Mouse (Mus musculus) splenic B cell, adult 2 months (primary cell): Measurements from ENCODE around the gene Dpysl5.
"Not testable (repeated sequence)": the region's sequence is repeated elsewhere in the genome, so short reads cannot be mapped to it uniquely, and the experiment has no call there.

Experiments used
- DNase-seq: peaks from one replicate; pipeline ENCODE4 v3.0.0-alpha.2; 2011; ENCODE audit warnings: low read depth, low spot score
- H3K27me3 ChIP-seq: 2 replicates; pipeline ENCODE4 v1.6.1; 2012; ENCODE audit warnings: mild to moderate bottlenecking, low read length, moderate library complexity, mixed read lengths; ENCODE audit not compliant: control insufficient read depth, poor library complexity, insufficient read depth, severe bottlenecking
- H3K36me3 ChIP-seq: 2 replicates; pipeline ENCODE4 v1.6.1; 2012; ENCODE audit warnings: mild to moderate bottlenecking, low read length, moderate library complexity, mixed read lengths; ENCODE audit not compliant: control insufficient read depth, poor library complexity, insufficient read depth, severe bottlenecking

The Dpysl5 gene

DNA sequence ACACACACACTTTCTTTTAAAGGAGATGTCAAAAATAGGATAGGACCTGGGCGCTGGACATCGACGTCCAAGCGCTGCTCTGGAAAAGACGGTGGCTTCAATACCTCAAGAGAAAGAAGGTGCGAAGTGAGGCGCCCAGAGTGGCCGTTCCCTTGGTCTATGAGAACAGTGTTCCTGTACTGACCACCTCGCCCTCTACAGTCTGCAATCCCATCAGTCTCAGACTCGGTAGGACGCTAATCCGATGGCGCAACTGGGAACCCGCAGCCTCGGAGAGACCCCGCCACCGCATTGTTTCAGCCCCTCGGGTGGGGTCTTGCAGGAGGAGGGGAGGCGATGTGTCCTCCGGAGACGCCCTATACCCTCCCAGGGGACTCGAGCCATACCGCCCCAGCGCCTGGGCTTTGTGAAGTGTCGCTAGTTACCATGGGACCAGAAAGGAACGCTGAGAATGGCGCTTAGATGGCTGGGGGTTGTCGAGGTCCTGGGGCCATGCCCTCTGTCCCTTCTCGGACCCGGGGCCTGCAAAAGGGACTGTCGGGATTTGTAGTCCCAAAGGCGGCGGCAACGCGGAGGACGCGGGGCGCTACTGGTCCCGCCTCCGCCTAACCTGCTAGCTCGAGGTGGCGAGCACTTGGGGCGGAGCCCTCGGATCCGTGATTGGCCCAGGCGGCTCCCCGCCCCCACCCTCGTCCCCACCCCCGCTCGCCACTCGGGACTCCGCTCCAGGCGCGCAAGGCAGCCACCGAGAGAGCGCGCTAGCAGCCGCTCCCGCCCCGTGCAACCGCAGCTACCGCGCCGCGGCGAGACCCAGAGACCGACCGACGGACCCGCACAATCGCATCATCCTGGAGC, at the start of gene Dpysl5:
Dpysl5 (plus strand) TSS at position 418 of the 855 bp plus-strand sequence.
- Histone ChIP-seq H3K36me3 (no peaks in the 10 kb centered on the region), H3K27me3 (no peaks in the 10 kb centered on the region)
- peak; percentile 66 for DNase-seq

GRCm38 (mm10) chr5:30665360-30665759, 46.0 kb upstream of the Dpysl5 start:
- no peak for DNase-seq
- Histone ChIP-seq H3K36me3 (no peaks in the 10 kb centered on the region), H3K27me3 (no peaks in the 10 kb centered on the region)

- peak; percentile 35 for DNase-seq
- no peaks in the 10 kb centered on the region for H3K27me3 ChIP-seq
- no peaks in the 10 kb centered on the region for H3K36me3 ChIP-seq
Observed at GRCm38 (mm10) chr5:30665968-30666367, 45.4 kb upstream of the Dpysl5 start.

DNA sequence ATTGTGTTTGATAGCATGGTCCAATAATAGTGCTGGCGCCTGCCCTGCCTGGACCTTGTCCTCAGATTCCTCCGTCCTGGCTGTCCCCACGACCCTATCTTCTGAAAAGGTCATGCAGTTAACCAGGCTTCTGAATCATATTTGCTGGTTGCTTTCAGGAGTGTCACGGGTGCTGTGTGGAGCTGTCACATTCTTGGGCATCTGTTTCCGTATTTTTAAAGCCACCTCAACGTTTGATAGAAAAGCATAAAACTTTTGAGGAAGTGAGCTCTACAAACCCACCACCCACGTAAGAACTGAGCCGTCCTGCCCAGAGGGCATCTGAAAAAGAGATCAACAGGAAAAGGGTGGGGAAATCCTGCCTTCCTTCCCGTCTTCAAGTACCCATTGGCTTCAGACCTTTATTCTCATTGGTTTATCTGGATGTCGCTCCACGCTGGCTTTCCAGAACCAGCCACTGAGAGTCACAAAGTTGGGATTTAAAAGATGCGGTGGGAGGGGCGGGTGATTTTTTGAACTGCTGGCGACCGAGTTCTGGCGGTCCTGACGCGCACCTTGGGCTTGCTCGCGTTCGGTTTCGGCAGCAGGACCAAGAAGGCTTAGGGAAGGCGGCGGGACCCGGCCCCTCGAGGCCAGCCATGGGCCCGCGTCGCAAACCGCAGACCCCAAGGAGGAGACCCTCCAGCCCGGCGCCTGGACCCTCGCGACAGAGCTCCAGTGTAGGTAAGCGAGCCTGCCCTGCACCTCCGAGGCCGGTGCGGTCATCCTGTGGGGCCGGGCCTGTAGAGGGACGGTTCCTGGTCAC, 44.8 kb upstream of the Dpysl5 start, which contains the start of gene Cenpa:
Cenpa (plus strand) TSS at position 387 of the 805 bp plus-strand sequence.
- Histone ChIP-seq H3K36me3 (no peaks in the 10 kb centered on the region; the same call in 1 of the 2 replicates), H3K27me3 (no peaks in the 10 kb centered on the region)
- DNase-seq = peak; percentile 97

- DNase-seq = peak; percentile 44
- H3K36me3 ChIP-seq = no peaks in the 10 kb centered on the region; the same call in 1 of the 2 replicates
- no peaks in the 10 kb centered on the region for H3K27me3 ChIP-seq
Observed at GRCm38 (mm10) chr5:30667215-30667614, 44.1 kb upstream of the Dpysl5 start.

- DNase-seq = no peak
- no peaks in the 10 kb centered on the region; the same call in 1 of the 2 replicates for H3K36me3 ChIP-seq
- no peaks in the 10 kb centered on the region for H3K27me3 ChIP-seq
Observed at GRCm38 (mm10) chr5:30667686-30668085, 43.7 kb upstream of the Dpysl5 start.

- no peak for DNase-seq
- Histone ChIP-seq H3K36me3 (peaks cover under 1% of the 10 kb centered on the region), H3K27me3 (no peaks in the 10 kb centered on the region)
Observed at GRCm38 (mm10) chr5:30668637-30669495, 42.5 kb upstream of the Dpysl5 start.

DNA sequence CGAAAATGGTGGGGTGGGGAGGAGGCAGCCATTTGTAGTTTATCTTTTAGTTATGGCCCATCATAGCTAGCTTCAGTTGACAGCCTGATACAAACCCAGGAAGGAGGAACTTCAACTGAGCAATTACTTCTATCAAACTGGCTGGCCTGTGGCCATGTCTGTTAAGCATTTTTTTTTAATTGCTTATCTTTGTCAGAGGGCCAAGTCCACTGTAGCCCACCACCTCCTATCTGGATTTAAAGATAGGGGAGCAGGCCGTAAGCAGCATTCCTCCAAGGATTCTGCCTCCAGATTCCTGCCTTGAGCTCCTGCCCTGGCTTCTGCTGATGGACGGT, 41.9 kb upstream of the Dpysl5 start:
- no peak for DNase-seq
- peaks cover 6% of the 10 kb centered on the region for H3K36me3 ChIP-seq
- H3K27me3 ChIP-seq = no peaks in the 10 kb centered on the region

DNA sequence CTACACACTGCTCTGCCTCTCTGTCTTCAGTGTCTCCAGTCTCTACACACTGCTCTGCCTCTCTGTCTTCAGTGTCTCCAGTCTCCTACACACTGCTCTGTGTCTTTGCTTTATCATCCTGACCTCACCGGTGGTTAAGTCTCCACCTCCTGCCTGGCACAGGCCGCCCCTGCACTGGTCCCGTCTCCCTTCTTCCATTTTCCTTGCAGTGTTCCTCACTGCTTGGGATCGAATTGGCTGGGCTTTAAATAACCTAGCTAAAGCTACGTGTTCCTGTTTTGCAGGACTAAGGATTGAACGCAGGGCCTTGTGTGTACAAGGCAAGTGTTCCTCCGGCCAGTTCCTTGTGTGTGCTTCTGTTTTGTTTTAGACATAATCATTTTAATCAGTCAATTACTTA, 41.3 kb upstream of the Dpysl5 start:
- Histone ChIP-seq H3K36me3 (peaks cover 6% of the 10 kb centered on the region), H3K27me3 (no peaks in the 10 kb centered on the region)
- no peak for DNase-seq

- Histone ChIP-seq H3K36me3 (peaks cover 6% of the 10 kb centered on the region), H3K27me3 (no peaks in the 10 kb centered on the region)
- no peak for DNase-seq
Observed at GRCm38 (mm10) chr5:30674001-30674400, 37.4 kb upstream of the Dpysl5 start.

GRCm38 (mm10) chr5:30676800-30677199, 34.6 kb upstream of the Dpysl5 start:
- H3K27me3 ChIP-seq = no peaks in the 10 kb centered on the region
- H3K36me3 ChIP-seq = peaks cover 6% of the 10 kb centered on the region
- no peak for DNase-seq

GRCm38 (mm10) chr5:30678069-30678468, 33.3 kb upstream of the Dpysl5 start:
- H3K36me3 ChIP-seq, H3K27me3 ChIP-seq, DNase-seq: not testable (repeated sequence)

DNA sequence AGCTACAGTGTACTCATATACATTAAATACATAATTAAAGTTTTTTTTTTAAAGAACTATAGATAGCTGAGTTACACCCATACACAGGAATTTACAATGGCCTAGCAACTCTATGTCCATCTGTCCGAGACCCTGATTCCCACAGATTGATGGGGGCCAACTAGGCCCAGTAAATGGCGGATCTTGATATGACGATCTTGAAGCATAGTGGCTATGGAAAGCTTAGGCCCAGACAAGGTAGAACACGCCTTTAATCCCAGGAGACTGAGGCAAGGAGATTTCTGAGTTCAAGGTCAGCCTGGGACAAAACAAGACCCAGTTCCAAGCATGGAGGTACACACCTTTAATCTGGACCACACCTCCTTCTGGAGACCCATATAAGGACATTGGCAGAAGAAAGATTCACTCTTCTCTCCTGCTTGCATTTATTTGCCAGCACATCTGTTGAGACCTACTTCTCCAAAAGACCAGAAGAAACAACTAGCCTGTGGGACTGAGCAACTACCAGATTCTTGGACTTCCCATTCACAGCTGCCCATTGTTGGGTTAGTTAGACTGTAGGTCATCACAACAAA, 32.6 kb upstream of the Dpysl5 start:
- Histone ChIP-seq H3K36me3 (peaks cover 5% of the 10 kb centered on the region), H3K27me3 (no peaks in the 10 kb centered on the region)
- DNase-seq = no peak

DNA sequence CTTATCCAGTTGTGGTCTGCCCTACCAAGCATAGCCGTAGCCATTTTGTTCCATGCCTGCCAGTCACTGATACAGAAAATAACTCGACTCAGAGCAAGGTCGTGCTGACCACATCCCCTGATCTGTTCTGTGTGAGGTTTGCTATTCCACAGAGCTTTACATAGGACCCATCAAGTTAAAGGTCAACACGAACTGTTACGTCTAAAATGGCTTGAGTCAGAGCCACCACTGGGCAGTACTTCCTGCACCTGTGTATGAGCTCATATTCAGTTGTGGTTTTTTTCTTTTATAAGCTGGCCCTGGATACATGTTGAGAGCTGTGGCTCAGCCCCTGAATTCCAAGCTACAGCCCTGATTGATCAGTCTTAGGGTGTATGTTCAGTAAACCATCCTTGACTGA, 31.8 kb upstream of the Dpysl5 start:
- DNase-seq = no peak
- Histone ChIP-seq H3K36me3 (no peaks in the 10 kb centered on the region; the same call in 1 of the 2 replicates), H3K27me3 (no peaks in the 10 kb centered on the region)
